Comparison of ENCODE assay signal across 24 mouse cellular contexts in genomic region chr3:115145722-115146121, GRCm38 (mm10).
"Had no signal": no experiment of that assay in that cellular context is flagged by ENCODE, and none has a peak within 500 bp of the region (broad histone marks: within the 10 kb centered on the region; RNA-seq: fewer than 3 reads in every experiment).

No protein-coding gene starts in this region.

- H3K9me3 ChIP-seq: heart, embryonic 10.5 days; heart, embryonic 12.5 days; hindbrain, embryonic 10.5 days; kidney, embryonic 15.5 days; limb, embryonic 13.5 days; limb, embryonic 15.5 days had no signal

- H3K9ac ChIP-seq: forebrain, postnatal 0 days; heart, embryonic 12.5 days; hindbrain, embryonic 14.5 days; kidney, embryonic 15.5 days; limb, embryonic 13.5 days; limb, embryonic 15.5 days had no signal

- H3K4me3 ChIP-seq: gastrocnemius, adult 2 months; heart, embryonic 10.5 days; heart, embryonic 12.5 days; hindbrain, embryonic 10.5 days; kidney, embryonic 15.5 days; limb, embryonic 13.5 days; limb, embryonic 15.5 days had no signal

- H3K27ac ChIP-seq: gastrocnemius, adult 2 months; heart, embryonic 10.5 days; hindbrain, embryonic 10.5 days; hindbrain, embryonic 14.5 days; kidney, embryonic 15.5 days; kidney, postnatal 0 days; limb, embryonic 13.5 days; limb, embryonic 15.5 days had no signal

- ATAC-seq: forebrain, postnatal 0 days; intestine, embryonic 16.5 days had no signal

- H3K4me1 ChIP-seq: heart, embryonic 10.5 days; heart, embryonic 12.5 days; hindbrain, embryonic 10.5 days; kidney, embryonic 15.5 days; limb, embryonic 13.5 days; limb, embryonic 15.5 days had no signal

- H3K36me3 ChIP-seq: heart, embryonic 10.5 days; heart, embryonic 12.5 days; hindbrain, embryonic 10.5 days; kidney, embryonic 15.5 days; limb, embryonic 13.5 days; limb, embryonic 15.5 days had no signal

- DNase-seq: forebrain, postnatal 0 days; gastrocnemius, adult 2 months; gastrocnemius, postnatal 10 days; gastrocnemius, postnatal 25 days; heart, adult 18-20 months; heart, postnatal 10 days; heart, postnatal 4 days; kidney, adult 11 months; kidney, adult 2 months; kidney, adult 9 months; kidney, postnatal 14 days; kidney, postnatal 36 days; layer of hippocampus, adult 9-11 months; layer of hippocampus, postnatal 36 days; left cerebral cortex, postnatal 4 days had no signal

- H3K27me3 ChIP-seq: heart, embryonic 12.5 days; kidney, embryonic 15.5 days; limb, embryonic 13.5 days; limb, embryonic 15.5 days had no signal

- H3K4me2 ChIP-seq: heart, embryonic 12.5 days; hindbrain, embryonic 14.5 days; kidney, embryonic 15.5 days; limb, embryonic 13.5 days; limb, embryonic 15.5 days had no signal
